Mouse (Mus musculus): Measurements from ENCODE around the gene Kel. TPM values are rescaled to one million over a fixed set of nuclear protein-coding genes. Genes with fewer than 3 reads are reported as not detected.

The Kel gene
- not detected in 2 replicates for polyA plus RNA-seq (2012; ENCODE audit: insufficient read depth, insufficient read length, low replicate concordance, missing spikeins)

DNA sequence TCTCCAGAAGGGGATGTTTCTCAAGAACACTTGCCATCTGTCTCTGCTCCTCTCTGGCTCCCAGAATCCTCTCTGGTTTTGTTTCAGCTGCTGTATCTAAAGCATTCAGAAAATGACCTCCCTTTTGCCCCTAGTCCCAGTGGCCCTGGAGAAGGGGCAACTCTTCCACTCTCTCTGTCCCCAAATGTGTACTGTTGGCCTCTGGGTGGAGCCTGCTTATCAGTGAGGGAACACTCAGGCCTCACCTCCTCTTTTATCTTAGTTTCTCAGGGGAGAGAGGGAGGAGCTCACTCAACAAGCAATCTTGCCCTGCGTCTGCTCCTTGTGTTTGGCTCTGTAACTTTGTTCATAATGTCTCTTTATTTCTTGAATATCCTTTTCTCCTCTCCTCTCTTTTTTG, at the start of gene Kel:
Kel (minus strand) TSS at position 217 of the 400 bp plus-strand sequence.
- H3K4me3 ChIP-seq (ENCODE audit: insufficient read depth, low read depth, low read length): no peak within 1 kb of the TSS
- H3K4me1 ChIP-seq (ENCODE audit: control insufficient read depth, insufficient read depth, low read length): no peaks in the 10 kb centered on the region
- TF ChIP-seq CTCF (IDR thresholded peaks at IDR 0.05; ENCODE audit: insufficient read depth, low read depth, low read length) (no peak), POLR2A (IDR thresholded peaks at IDR 0.05; ENCODE audit: insufficient read depth, low read depth, low read length) (no peak)
- H3K27ac ChIP-seq (ENCODE audit: insufficient read depth, low read depth, low read length): no peak within 1 kb of the TSS
- 59% methylated on average over 1 of the region's 1 CpGs for WGBS

DNA sequence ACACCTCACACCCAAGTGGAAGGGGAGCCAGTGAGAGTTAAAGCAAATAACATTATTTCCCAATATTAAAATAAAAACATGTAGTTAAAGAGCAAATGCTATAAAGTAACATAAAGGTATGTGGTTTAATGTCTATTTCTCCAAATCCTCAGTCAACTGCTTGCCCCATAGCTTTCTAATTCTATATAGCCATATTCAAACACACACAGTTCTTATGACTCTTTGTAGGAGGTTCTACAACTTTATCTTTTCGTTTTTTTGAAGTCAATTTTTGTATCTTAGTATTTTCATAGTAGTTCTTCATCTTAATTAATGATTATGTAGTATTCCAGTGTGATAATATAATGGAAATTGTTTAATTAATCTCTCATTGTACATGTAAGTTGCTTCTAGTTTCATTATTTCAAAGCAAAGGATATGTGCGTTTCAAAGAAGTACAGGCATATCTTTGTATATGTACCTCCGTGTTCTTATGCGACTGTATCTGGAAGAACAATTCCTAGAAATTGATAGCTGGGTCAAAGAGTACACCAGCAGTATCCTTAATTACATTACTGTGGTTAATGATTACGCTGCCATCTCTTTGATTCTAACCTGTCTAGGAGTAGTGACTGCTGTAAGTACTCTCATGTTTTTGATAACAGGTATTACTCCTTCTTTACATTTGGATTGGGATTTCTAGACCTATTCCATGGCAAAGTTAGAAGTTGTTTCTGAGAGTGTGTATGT, 40.7 kb upstream of the Kel start:
- Histone ChIP-seq H3K27ac (ENCODE audit: insufficient read depth, low read depth, low read length) (no peak overlapping the region), H3K4me3 (ENCODE audit: insufficient read depth, low read depth, low read length) (no peak overlapping the region), H3K4me1 (ENCODE audit: control insufficient read depth, insufficient read depth, low read length) (no peaks in the 10 kb centered on the region)
- WGBS: 77% methylated on average over 5 of the region's 5 CpGs
- TF ChIP-seq POLR2A (IDR thresholded peaks at IDR 0.05; ENCODE audit: insufficient read depth, low read depth, low read length) (no peak), CTCF (IDR thresholded peaks at IDR 0.05; ENCODE audit: insufficient read depth, low read depth, low read length) (no peak)

DNA sequence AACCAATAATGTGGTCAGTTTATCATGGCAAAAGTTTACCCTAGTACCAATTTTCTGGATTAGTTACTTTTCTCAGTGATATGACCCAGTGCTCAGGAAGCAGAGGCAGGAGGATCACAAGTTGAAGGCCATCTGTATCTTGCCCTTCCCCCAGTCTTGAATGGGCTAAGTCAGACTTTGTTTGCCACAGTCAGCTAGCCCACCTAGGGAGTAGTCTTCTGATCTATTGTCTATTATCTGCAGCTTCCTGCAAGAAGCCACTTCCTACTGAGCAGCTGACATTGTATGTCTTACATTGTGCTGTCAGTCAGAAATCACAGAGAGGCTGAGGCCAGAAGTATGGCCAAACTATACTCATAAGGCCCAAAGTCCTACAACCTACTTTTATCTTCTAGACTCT, 37.0 kb upstream of the Kel start:
- no peak overlapping the region for H3K4me3 ChIP-seq (ENCODE audit: insufficient read depth, low read depth, low read length)
- TF ChIP-seq CTCF (IDR thresholded peaks at IDR 0.05; ENCODE audit: insufficient read depth, low read depth, low read length) (no peak), POLR2A (IDR thresholded peaks at IDR 0.05; ENCODE audit: insufficient read depth, low read depth, low read length) (no peak)
- no peak overlapping the region for H3K27ac ChIP-seq (ENCODE audit: insufficient read depth, low read depth, low read length)
- H3K4me1 ChIP-seq (ENCODE audit: control insufficient read depth, insufficient read depth, low read length): no peaks in the 10 kb centered on the region

DNA sequence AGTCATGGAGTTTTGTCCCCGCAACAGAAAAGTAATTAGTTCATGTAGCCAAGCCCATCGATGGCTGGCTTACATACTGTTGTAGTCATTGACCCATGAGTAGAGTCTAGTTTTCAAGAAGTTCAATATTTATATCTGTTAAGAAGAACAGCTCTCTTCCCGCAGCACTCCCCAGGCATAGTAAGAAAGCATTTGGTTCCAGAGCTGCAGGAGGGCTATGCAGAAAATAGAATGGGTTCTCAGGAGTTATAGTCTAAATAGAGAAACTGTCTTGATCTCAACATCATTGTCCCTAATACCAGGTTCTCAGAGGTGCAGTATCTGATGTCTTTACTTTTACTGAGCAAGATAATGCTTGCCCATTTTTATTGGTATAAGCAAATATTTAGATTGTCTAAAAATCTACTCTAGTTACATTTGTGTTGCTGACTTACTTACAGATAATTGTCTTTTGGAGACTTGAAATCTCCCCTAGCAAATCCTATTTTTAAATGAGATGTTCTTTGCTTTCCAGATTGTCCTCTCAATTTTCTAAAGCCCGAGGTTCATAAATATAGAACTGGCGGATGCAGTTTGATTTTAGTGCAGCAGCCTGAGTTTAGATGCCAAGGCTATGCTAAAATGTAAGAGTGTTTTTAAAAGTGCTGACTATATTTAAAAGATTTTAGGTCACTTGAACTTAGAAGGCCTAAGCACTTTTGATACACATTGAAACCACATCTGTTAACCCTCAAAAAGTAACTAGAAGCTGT, 30.8 kb upstream of the Kel start:
- Histone ChIP-seq H3K4me1 (ENCODE audit: control insufficient read depth, insufficient read depth, low read length) (no peaks in the 10 kb centered on the region), H3K27ac (ENCODE audit: insufficient read depth, low read depth, low read length) (no peak overlapping the region), H3K4me3 (ENCODE audit: insufficient read depth, low read depth, low read length) (no peak overlapping the region)
- 79% methylated on average over 5 of the region's 5 CpGs for WGBS
- TF ChIP-seq POLR2A (IDR thresholded peaks at IDR 0.05; ENCODE audit: insufficient read depth, low read depth, low read length): no peak
- no peak for TF ChIP-seq CTCF (IDR thresholded peaks at IDR 0.05; ENCODE audit: insufficient read depth, low read depth, low read length)

DNA sequence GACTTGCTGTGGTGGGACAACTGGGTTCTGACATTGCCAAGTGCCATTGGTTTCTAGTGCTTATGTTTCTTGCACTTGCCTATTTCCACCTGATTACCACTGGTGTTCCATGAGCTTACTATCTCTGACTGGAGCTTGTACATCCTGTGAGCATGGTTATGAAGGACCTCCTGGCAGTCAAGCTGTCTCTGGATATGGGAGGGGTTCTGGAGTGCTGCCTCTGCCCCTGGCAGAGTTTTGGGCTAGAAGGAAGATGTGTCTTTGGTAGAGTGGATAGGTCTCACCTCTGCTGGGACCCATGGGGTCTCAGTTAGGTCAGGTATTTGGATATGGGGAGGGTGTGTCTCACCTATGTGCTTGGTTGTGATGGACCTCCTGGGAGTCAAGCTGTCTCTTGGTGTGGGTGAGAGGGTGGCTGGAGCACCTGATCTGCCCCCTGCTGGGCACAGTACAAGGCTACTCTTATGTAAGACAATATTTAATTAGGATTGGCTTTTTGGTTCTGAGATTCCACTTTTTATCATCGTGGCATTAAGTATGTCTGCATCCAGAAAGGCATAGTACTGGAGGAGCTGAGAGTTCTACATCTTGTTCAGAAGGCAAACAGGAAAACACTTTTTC, 24.0 kb upstream of the Kel start:
- Histone ChIP-seq H3K4me3 (ENCODE audit: insufficient read depth, low read depth, low read length) (no peak overlapping the region), H3K27ac (ENCODE audit: insufficient read depth, low read depth, low read length) (no peak overlapping the region), H3K4me1 (ENCODE audit: control insufficient read depth, insufficient read depth, low read length) (no peaks in the 10 kb centered on the region)
- 81% methylated on average over 1 of the region's 1 CpGs for WGBS
- TF ChIP-seq CTCF (IDR thresholded peaks at IDR 0.05; ENCODE audit: insufficient read depth, low read depth, low read length): no peak
- no peak for TF ChIP-seq POLR2A (IDR thresholded peaks at IDR 0.05; ENCODE audit: insufficient read depth, low read depth, low read length)

DNA sequence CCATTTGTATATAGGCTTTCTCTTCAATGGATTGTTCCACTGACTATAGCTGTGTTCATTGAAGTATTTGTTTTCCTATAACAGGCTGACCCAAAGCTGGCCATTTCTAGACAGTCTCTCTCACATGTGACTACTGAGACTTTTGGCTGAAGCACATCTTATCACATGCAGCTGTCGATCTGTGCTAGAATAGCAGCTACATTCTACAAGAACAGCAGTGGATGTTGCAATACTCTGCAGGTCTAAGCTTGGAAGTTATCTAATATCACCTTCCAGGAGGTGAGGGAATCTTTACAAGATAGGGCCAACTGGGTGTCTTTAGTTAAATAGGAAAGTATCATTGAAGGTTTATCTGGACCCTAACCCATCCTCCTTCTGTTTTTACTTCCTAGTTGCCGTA, 17.3 kb upstream of the Kel start:
- WGBS: 87% methylated on average over 2 of the region's 2 CpGs
- no peak for TF ChIP-seq CTCF (IDR thresholded peaks at IDR 0.05; ENCODE audit: insufficient read depth, low read depth, low read length)
- no peak for TF ChIP-seq POLR2A (IDR thresholded peaks at IDR 0.05; ENCODE audit: insufficient read depth, low read depth, low read length)

DNA sequence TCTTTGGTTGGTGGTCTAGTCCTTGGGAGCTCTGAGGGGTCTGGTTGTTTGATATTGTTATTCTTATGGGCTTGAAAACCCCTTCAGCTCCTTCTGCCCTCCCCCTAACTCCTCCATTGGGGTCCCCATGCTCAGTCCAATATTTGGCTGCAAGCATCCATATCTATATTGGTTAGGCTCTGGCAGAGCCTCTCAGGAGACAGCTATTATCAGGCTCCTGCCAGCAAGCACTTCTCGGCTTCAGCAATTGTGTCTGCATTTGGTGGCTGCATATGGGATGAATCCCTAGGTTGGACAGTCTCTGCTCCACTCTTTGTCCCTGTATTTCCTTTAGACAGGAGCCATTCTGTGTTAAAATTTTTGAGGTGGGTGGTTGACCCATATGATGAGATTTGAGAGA, 6.1 kb upstream of the Kel start:
- WGBS: 77% methylated on average over 1 of the region's 1 CpGs
- no peak overlapping the region for H3K4me3 ChIP-seq (ENCODE audit: insufficient read depth, low read depth, low read length)
- no peak overlapping the region for H3K27ac ChIP-seq (ENCODE audit: insufficient read depth, low read depth, low read length)
- no peak for TF ChIP-seq CTCF (IDR thresholded peaks at IDR 0.05; ENCODE audit: insufficient read depth, low read depth, low read length)
- TF ChIP-seq POLR2A (IDR thresholded peaks at IDR 0.05; ENCODE audit: insufficient read depth, low read depth, low read length): no peak
- no peaks in the 10 kb centered on the region for H3K4me1 ChIP-seq (ENCODE audit: control insufficient read depth, insufficient read depth, low read length)

More for the DNA sequence above, 17.3 kb upstream of the Kel start:
- Histone ChIP-seq H3K4me3 (ENCODE audit: insufficient read depth, low read depth, low read length) (no peak overlapping the region), H3K4me1 (ENCODE audit: control insufficient read depth, insufficient read depth, low read length) (no peaks in the 10 kb centered on the region), H3K27ac (ENCODE audit: insufficient read depth, low read depth, low read length) (no peak overlapping the region)

DNA sequence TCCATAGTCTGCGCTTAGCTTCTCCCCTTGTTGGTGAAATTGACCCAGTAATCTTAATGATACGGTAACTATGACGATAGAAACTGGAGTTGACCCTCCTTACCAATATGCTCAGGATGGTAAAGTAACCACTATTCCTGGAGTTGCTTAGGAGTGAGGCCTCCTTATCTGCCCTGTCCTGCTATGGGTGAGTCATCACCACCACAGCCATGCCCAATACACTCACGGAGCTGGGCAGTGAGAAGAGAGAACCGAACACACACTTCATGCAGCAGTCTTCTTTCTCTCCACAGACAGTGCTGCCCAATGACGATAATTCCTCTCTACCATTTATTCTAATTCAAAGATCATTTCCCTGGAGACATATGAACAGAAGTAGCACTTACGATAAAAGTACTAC, 2.1 kb upstream of the Kel start:
- TF ChIP-seq POLR2A (IDR thresholded peaks at IDR 0.05; ENCODE audit: insufficient read depth, low read depth, low read length): no peak
- no peak for TF ChIP-seq CTCF (IDR thresholded peaks at IDR 0.05; ENCODE audit: insufficient read depth, low read depth, low read length)
- 92% methylated on average over 7 of the region's 7 CpGs for WGBS

DNA sequence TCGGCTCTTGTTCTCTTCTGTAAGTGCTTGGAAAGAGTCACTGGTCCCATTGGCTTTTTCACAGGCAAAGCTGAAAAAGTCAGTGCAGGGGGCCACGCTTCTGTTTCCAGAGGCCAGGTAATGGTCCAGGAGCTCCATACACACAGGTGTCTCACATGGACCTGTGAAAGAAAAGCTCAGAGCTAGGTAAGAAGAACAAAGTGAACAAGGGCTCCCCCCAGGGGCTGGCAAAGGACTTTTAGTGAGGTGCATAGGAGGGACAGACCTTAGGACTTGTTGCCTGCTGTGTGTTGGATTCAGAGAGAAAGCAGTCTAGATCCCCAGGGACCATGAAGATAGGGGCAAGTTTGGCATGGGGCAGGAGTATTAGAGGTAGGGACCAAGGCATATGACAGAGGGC, 1.2 kb downstream of the Kel start:
- Histone ChIP-seq H3K4me3 (ENCODE audit: insufficient read depth, low read depth, low read length) (no peak overlapping the region), H3K27ac (ENCODE audit: insufficient read depth, low read depth, low read length) (no peak overlapping the region), H3K4me1 (ENCODE audit: control insufficient read depth, insufficient read depth, low read length) (no peaks in the 10 kb centered on the region)
- TF ChIP-seq POLR2A (IDR thresholded peaks at IDR 0.05; ENCODE audit: insufficient read depth, low read depth, low read length) (no peak), CTCF (IDR thresholded peaks at IDR 0.05; ENCODE audit: insufficient read depth, low read depth, low read length) (no peak)
- WGBS: 81% methylated on average over 2 of the region's 2 CpGs

More for the DNA sequence above, 2.1 kb upstream of the Kel start:
- no peaks in the 10 kb centered on the region for H3K4me1 ChIP-seq (ENCODE audit: control insufficient read depth, insufficient read depth, low read length)
- H3K4me3 ChIP-seq (ENCODE audit: insufficient read depth, low read depth, low read length): no peak overlapping the region
- no peak overlapping the region for H3K27ac ChIP-seq (ENCODE audit: insufficient read depth, low read depth, low read length)
